Mouse (Mus musculus) embryonic facial prominence, embryonic 14.5 days (tissue): ENCODE results near the gene Comp. TPM values are rescaled to one million over a fixed set of nuclear protein-coding genes. Genes with fewer than 3 reads are reported as not detected.

Experiments
- ATAC-seq: fragments of 200-750 bp; cut with Nextera tagmentation; 2 replicates; pipeline ENCODE4 v1.8.0; 2017; ENCODE audit warnings: low read depth, moderate number of reproducible peaks, moderate TSS enrichment
- DNase-seq: peaks from one replicate; pipeline ENCODE4 v3.0.0-alpha.2; 2015; ENCODE audit warnings: low spot score
- H3K27ac ChIP-seq: fragments of 300-500 bp; sonication (generic); replicated peaks from 2 replicates; pipeline ENCODE4 v1.5.1; 2014; ENCODE audit warnings: low read depth, mild to moderate bottlenecking, low read length, moderate library complexity
- H3K27me3 ChIP-seq: fragments of 300-500 bp; sonication (generic); replicated peaks from 2 replicates; pipeline ENCODE4 v1.6.1; 2014; ENCODE audit warnings: low read length; ENCODE audit not compliant: control insufficient read depth, insufficient read depth
- H3K36me3 ChIP-seq: fragments of 300-500 bp; sonication (generic); 2 replicates; pipeline ENCODE4 v1.6.1; 2014; ENCODE audit warnings: low read length, mixed read lengths; ENCODE audit not compliant: control insufficient read depth, insufficient read depth
- H3K4me1 ChIP-seq: fragments of 300-500 bp; sonication (generic); 2 replicates; pipeline ENCODE4 v1.6.1; 2014; ENCODE audit warnings: antibody characterized with exemption, low read length; ENCODE audit not compliant: control insufficient read depth, insufficient read depth
- H3K4me2 ChIP-seq: fragments of 300-500 bp; sonication (generic); 2 replicates; pipeline ENCODE4 v1.6.1; 2014; ENCODE audit warnings: low read depth, mild to moderate bottlenecking, low read length, moderate library complexity, mixed read lengths
- H3K4me3 ChIP-seq: fragments of 300-500 bp; sonication (generic); 2 replicates; pipeline ENCODE4 v1.5.1; 2014; ENCODE audit warnings: low read depth, mild to moderate bottlenecking, low read length
- H3K9ac ChIP-seq: fragments of 300-500 bp; sonication (generic); 2 replicates; pipeline ENCODE4 v1.6.1; 2014; ENCODE audit warnings: low read depth, mild to moderate bottlenecking, low read length, moderate library complexity, mixed read lengths
- H3K9me3 ChIP-seq: fragments of 300-500 bp; sonication (generic); 2 replicates; pipeline ENCODE4 v1.6.1; 2016; ENCODE audit warnings: low read length; ENCODE audit not compliant: control insufficient read depth
- WGBS: fragments of 180-500 bp; shearing (Covaris S2); extraction: QIAGEN DNeasy Blood & Tissue Kit; methylation state at CpG from one replicate; pipeline ENCODE4 v1.1.7; 2014; 5-methylcytosine and 5-hydroxymethylcytosine counted together
- polyA plus RNA-seq: library from polyadenylated mRNA; unstranded; fragments of >200 nt; fragmentation: Nextera tagmentation; extraction: Ambion mirVana; gene quantifications from 2 replicates; pipeline ENCODE4 v1.2.1, GENCODE M21; 2014

Comp gene
- polyA plus RNA-seq, 1 experiment from 2014 or later, result 9.9 TPM

- 33% methylated on average over 29 of the region's 41 CpGs for WGBS
- 0 out of 2 replicates have a peak overlapping the region, but pooled peaks have one; percentile 52 for H3K27ac ChIP-seq
- peak overlapping the region; percentile 35; the same call in 1 of the 2 replicates for H3K9ac ChIP-seq
- peaks cover 80% of the 10 kb centered on the region for H3K36me3 ChIP-seq
- H3K4me3 ChIP-seq, result no peak overlapping the region
- DNase-seq (peak; percentile 81), ATAC-seq (peak; percentile 87)
- no peaks in the 10 kb centered on the region for H3K9me3 ChIP-seq
- peak overlapping the region; percentile 34 for H3K4me2 ChIP-seq
- peaks cover 7% of the 10 kb centered on the region for H3K4me1 ChIP-seq
- no peaks in the 10 kb centered on the region; the same call in 1 of the 2 replicates for H3K27me3 ChIP-seq
These were observed 41.1 kb upstream of the Comp start for GRCm38 (mm10) chr8:70332070-70332877.

GRCm38 (mm10) chr8:70332878-70333202 is 40.5 kb upstream of the Comp start:
- Histone ChIP-seq H3K4me1 (peaks cover 7% of the 10 kb centered on the region), H3K4me3 (no peak overlapping the region), H3K9ac (no peak overlapping the region), H3K36me3 (peaks cover 80% of the 10 kb centered on the region), H3K4me2 (no peak overlapping the region), H3K27ac (no peak overlapping the region), H3K9me3 (no peaks in the 10 kb centered on the region), H3K27me3 (no peaks in the 10 kb centered on the region; the same call in 1 of the 2 replicates)
- no peak for ATAC-seq
- DNase-seq, result no peak
- 93% methylated on average over 6 of the region's 6 CpGs for WGBS

- Histone ChIP-seq H3K36me3 (peaks cover 92% of the 10 kb centered on the region), H3K27ac (no peak overlapping the region), H3K4me3 (no peak overlapping the region), H3K9ac (no peak overlapping the region), H3K4me1 (no peaks in the 10 kb centered on the region), H3K4me2 (no peak overlapping the region), H3K9me3 (no peaks in the 10 kb centered on the region), H3K27me3 (no peaks in the 10 kb centered on the region)
- no peak for DNase-seq
- no peak for ATAC-seq
- WGBS, result 89% methylated on average over 7 of the region's 7 CpGs
These were observed 34.4 kb upstream of the Comp start for GRCm38 (mm10) chr8:70338931-70339330.

GRCm38 (mm10) chr8:70340659-70341058 is 32.7 kb upstream of the Comp start:
- DNase-seq (no peak), ATAC-seq (no peak)
- Histone ChIP-seq H3K9ac (no peak overlapping the region), H3K4me1 (no peaks in the 10 kb centered on the region), H3K36me3 (peaks cover 75% of the 10 kb centered on the region), H3K4me3 (no peak overlapping the region), H3K27me3 (no peaks in the 10 kb centered on the region), H3K27ac (no peak overlapping the region), H3K4me2 (no peak overlapping the region), H3K9me3 (no peaks in the 10 kb centered on the region)
- WGBS, result 92% methylated on average over 7 of the region's 7 CpGs

- ATAC-seq, result no peak
- Histone ChIP-seq H3K36me3 (peaks cover 70% of the 10 kb centered on the region), H3K4me1 (no peaks in the 10 kb centered on the region), H3K9me3 (no peaks in the 10 kb centered on the region), H3K4me2 (no peak overlapping the region), H3K4me3 (no peak overlapping the region), H3K9ac (no peak overlapping the region), H3K27me3 (no peaks in the 10 kb centered on the region), H3K27ac (no peak overlapping the region)
- 95% methylated on average over 14 of the region's 14 CpGs for WGBS
- DNase-seq, result no peak
These were observed 31.4 kb upstream of the Comp start for GRCm38 (mm10) chr8:70342007-70342406.

GRCm38 (mm10) chr8:70343076-70343475 is 30.3 kb upstream of the Comp start:
- H3K4me2 ChIP-seq, result no peak overlapping the region
- WGBS, result 43% methylated on average over 7 of the region's 7 CpGs
- no peaks in the 10 kb centered on the region for H3K4me1 ChIP-seq
- H3K9ac ChIP-seq, result no peak overlapping the region
- no peaks in the 10 kb centered on the region for H3K9me3 ChIP-seq
- H3K36me3 ChIP-seq, result peaks cover 59% of the 10 kb centered on the region
- no peaks in the 10 kb centered on the region for H3K27me3 ChIP-seq
- peak; percentile 41 for DNase-seq
- peak; percentile 41; the same call in 1 of the 2 replicates for ATAC-seq
- H3K4me3 ChIP-seq, result no peak overlapping the region
- H3K27ac ChIP-seq, result no peak overlapping the region

GRCm38 (mm10) chr8:70343696-70344095 is 29.7 kb upstream of the Comp start:
- no peak overlapping the region for H3K9ac ChIP-seq
- no peaks in the 10 kb centered on the region for H3K27me3 ChIP-seq
- no peak overlapping the region; the same call in 1 of the 2 replicates for H3K27ac ChIP-seq
- no peak overlapping the region for H3K4me3 ChIP-seq
- H3K9me3 ChIP-seq, result no peaks in the 10 kb centered on the region
- ATAC-seq (peak; percentile 47), DNase-seq (peak; percentile 55)
- no peaks in the 10 kb centered on the region for H3K4me1 ChIP-seq
- WGBS, result 44% methylated on average over 6 of the region's 6 CpGs
- H3K36me3 ChIP-seq, result peaks cover 58% of the 10 kb centered on the region
- no peak overlapping the region for H3K4me2 ChIP-seq

GRCm38 (mm10) chr8:70344279-70344678 is 29.1 kb upstream of the Comp start:
- Histone ChIP-seq H3K9ac (no peak overlapping the region), H3K27ac (no peak overlapping the region), H3K4me3 (no peak overlapping the region), H3K27me3 (no peaks in the 10 kb centered on the region), H3K36me3 (peaks cover 56% of the 10 kb centered on the region), H3K4me2 (no peak overlapping the region), H3K9me3 (no peaks in the 10 kb centered on the region), H3K4me1 (no peaks in the 10 kb centered on the region)
- DNase-seq (no peak), ATAC-seq (no peak)
- WGBS, result 89% methylated on average over 2 of the region's 2 CpGs

- 83% methylated on average over 4 of the region's 4 CpGs for WGBS
- peaks cover 21% of the 10 kb centered on the region for H3K4me1 ChIP-seq
- ATAC-seq (no peak), DNase-seq (no peak)
- H3K9ac ChIP-seq, result no peak overlapping the region
- H3K9me3 ChIP-seq, result no peaks in the 10 kb centered on the region
- H3K27me3 ChIP-seq, result no peaks in the 10 kb centered on the region
- peaks cover 30% of the 10 kb centered on the region for H3K36me3 ChIP-seq
- no peak overlapping the region for H3K4me3 ChIP-seq
- H3K27ac ChIP-seq, result no peak overlapping the region
- H3K4me2 ChIP-seq, result no peak overlapping the region
These were observed 25.9 kb upstream of the Comp start for GRCm38 (mm10) chr8:70347443-70347842.
